Mouse (Mus musculus): Measurements from ENCODE around the gene Olfr1029. TPM values are rescaled to one million over a fixed set of nuclear protein-coding genes. Genes with fewer than 3 reads are reported as not detected.
"Not testable (repeated sequence)": the region's sequence is repeated elsewhere in the genome, so short reads cannot be mapped to it uniquely, and the experiment has no call there.

The Olfr1029 gene
- not detected in 2 replicates for polyA plus RNA-seq (2015; fragmentation: Nextera tagmentation; extraction: Ambion mirVana)

DNA sequence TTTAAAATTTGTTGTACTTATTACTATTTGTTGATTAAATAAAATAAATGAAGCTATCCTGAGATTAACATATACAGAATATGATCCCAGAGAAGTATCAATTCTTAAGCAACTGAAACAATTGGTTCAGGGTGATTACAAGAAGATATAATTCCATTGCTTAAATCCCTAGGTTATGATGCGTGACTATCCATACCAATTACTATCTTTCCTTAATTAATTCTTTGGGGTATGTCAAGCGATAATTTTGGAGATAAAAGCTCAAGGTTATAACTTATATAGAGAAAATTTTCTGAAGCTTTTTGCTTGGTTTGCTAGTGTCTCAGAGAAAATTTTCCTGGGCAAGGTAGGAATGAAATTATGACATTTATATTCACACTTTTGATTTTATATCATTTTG, at the start of gene Olfr1029:
Gene Olfr1029 (plus strand): TSS at position 301 of the 400 bp plus-strand sequence.
- 82% methylated on average over 2 of the region's 2 CpGs for WGBS
- Histone ChIP-seq H3K9ac (no peak within 1 kb of the TSS), H3K27ac (no peak within 1 kb of the TSS), H3K27me3 (replicated peaks) (no peaks in the 10 kb centered on the region), H3K36me3 (no peaks in the 10 kb centered on the region), H3K4me3 (replicated peaks) (no peak within 1 kb of the TSS), H3K4me2 (replicated peaks) (no peak within 1 kb of the TSS), H3K9me3 (no peaks in the 10 kb centered on the region), H3K4me1 (replicated peaks) (no peaks in the 10 kb centered on the region)
- ATAC-seq, result no peak

DNA sequence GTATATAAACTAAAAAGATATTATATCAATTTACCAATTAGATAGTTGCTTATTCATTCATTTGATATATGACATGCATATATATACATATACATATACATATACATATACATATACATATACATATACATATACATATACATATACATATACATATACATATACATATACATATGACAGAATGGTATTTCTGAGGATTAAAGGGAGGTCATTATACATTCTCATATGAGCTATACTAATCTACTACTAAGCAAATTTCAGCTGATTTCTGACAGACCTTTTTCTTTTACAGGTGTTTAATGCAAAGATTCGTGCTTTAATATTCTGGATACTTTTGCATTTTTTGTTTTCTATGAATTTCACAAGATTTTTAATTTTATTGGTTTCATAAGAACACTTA, 23.6 kb upstream of the Olfr1029 start, which contains the start of gene Olfr1028:
Gene Olfr1028 (plus strand): TSS at position 301 of the 400 bp plus-strand sequence.
- Histone ChIP-seq H3K9ac (no peak within 1 kb of the TSS), H3K4me2 (replicated peaks) (no peak within 1 kb of the TSS), H3K27me3 (replicated peaks) (no peaks in the 10 kb centered on the region), H3K4me3 (replicated peaks) (no peak within 1 kb of the TSS), H3K27ac (no peak within 1 kb of the TSS), H3K4me1 (replicated peaks) (no peaks in the 10 kb centered on the region), H3K9me3 (no peaks in the 10 kb centered on the region), H3K36me3 (no peaks in the 10 kb centered on the region)
- ATAC-seq, result no peak
- 89% methylated on average over 1 of the region's 1 CpGs for WGBS

DNA sequence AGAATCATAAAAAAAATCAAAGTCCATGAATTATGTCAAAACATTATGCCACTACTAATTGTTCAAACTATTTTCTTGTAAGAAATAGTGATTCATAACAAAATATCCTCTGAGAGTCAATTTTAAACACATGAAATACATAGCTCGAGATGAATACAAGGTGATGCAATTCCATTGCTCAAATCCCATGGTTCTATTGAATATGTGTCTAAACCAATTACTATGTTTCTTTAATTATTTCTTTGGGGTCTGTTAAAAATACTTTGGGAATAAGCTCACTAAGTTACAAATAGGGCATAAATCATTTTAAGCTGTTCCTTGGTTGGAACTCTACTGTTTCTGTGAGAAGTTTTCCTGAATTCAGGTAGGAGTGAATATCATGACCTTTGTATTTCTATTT, 5.3 kb downstream of the Olfr1029 start, which contains the start of gene Olfr1030:
Gene Olfr1030 (plus strand): TSS at position 301 of the 400 bp plus-strand sequence.
- H3K4me2 ChIP-seq (replicated peaks), result no peak within 1 kb of the TSS
- H3K4me3 ChIP-seq (replicated peaks), result no peak within 1 kb of the TSS
- ATAC-seq, result no peak

DNA sequence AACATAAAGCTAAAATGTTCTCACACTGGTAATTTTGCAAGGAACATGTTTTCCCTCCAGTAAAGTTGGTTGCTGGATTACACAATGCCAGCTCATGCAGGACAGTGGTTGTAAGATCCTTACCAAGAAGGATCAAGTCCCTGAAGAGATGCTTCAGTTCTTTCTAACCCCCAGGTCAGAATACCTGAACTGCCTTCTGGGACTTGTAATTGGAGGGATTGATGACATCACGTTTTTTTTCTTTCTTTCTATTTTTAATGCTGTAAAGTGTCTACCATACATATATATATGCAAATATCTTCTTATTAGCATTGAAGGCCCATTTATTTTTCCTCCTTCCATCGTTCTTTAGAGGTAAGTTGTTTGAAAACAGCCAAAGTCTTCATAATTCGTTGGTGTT, 16.3 kb downstream of the Olfr1029 start, which contains the start of gene Olfr1031:
Gene Olfr1031 (plus strand): TSS at position 301 of the 400 bp plus-strand sequence.
- Histone ChIP-seq H3K4me3 (replicated peaks) (no peak within 1 kb of the TSS), H3K27me3 (replicated peaks) (no peaks in the 10 kb centered on the region), H3K36me3 (no peaks in the 10 kb centered on the region), H3K4me2 (replicated peaks) (no peak within 1 kb of the TSS), H3K27ac (no peak within 1 kb of the TSS), H3K9ac (no peak within 1 kb of the TSS), H3K9me3 (no peaks in the 10 kb centered on the region), H3K4me1 (replicated peaks) (no peaks in the 10 kb centered on the region)
- no peak for ATAC-seq
- WGBS, result 75% methylated on average over 3 of the region's 3 CpGs

More for the DNA sequence above, 5.3 kb downstream of the Olfr1029 start, which contains the start of gene Olfr1030:
- WGBS, result 77% methylated on average over 1 of the region's 1 CpGs
- H3K36me3 ChIP-seq, result no peaks in the 10 kb centered on the region
- no peak within 1 kb of the TSS for H3K9ac ChIP-seq
- no peak within 1 kb of the TSS for H3K27ac ChIP-seq
- no peaks in the 10 kb centered on the region for H3K27me3 ChIP-seq (replicated peaks)
- no peaks in the 10 kb centered on the region for H3K9me3 ChIP-seq
- no peaks in the 10 kb centered on the region for H3K4me1 ChIP-seq (replicated peaks)

- 83% methylated on average over 7 of the region's 7 CpGs for WGBS
- no peak within 1 kb of the TSS for H3K27ac ChIP-seq
- no peak for ATAC-seq
These were observed 31.5 kb downstream of the Olfr1029 start, which contains the start of gene Olfr1032 for GRCm38 (mm10) chr2:86005240-86005639. Olfr1032 (plus strand) TSS chr2:86005540.

DNA sequence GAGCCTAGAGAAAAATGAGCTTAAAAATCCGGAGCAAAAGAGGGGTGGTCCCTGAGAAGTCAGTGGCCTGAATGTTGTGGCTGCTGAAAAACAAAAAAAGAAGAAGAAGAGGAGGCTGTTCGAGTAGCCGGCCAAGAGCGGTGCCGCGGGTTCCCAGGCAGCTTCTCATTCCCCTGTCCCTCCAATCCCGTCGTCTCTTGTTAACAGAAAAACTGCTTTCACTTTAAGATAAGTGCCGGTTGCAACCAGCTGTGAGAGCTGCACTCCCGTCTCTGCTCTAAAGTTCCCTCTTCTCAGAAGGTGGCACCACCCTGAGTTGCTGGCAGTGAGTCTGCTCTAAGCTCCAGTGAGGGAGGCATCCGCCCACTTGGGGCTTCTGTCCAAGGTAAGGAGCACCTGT, 46.7 kb downstream of the Olfr1029 start, which contains the start of gene Olfr1033:
Gene Olfr1033 (plus strand): TSS at position 228 of the 400 bp plus-strand sequence.
- ATAC-seq; H3K9ac ChIP-seq; H3K36me3 ChIP-seq; H3K27ac ChIP-seq; H3K9me3 ChIP-seq; H3K4me1 ChIP-seq (replicated peaks); H3K27me3 ChIP-seq (replicated peaks): not testable (repeated sequence)
- Histone ChIP-seq H3K4me2 (replicated peaks) (peak within 1 kb of the TSS; percentile 51), H3K4me3 (replicated peaks) (peak within 1 kb of the TSS; percentile 34)
- 6% methylated on average over 11 of the region's 11 CpGs for WGBS

More at GRCm38 (mm10) chr2:86005240-86005639, 31.5 kb downstream of the Olfr1029 start, which contains the start of gene Olfr1032:
- Histone ChIP-seq H3K4me2 (replicated peaks) (no peak within 1 kb of the TSS), H3K4me3 (replicated peaks) (no peak within 1 kb of the TSS), H3K9me3 (no peaks in the 10 kb centered on the region), H3K9ac (no peak within 1 kb of the TSS), H3K4me1 (replicated peaks) (no peaks in the 10 kb centered on the region), H3K27me3 (replicated peaks) (no peaks in the 10 kb centered on the region), H3K36me3 (no peaks in the 10 kb centered on the region)

DNA sequence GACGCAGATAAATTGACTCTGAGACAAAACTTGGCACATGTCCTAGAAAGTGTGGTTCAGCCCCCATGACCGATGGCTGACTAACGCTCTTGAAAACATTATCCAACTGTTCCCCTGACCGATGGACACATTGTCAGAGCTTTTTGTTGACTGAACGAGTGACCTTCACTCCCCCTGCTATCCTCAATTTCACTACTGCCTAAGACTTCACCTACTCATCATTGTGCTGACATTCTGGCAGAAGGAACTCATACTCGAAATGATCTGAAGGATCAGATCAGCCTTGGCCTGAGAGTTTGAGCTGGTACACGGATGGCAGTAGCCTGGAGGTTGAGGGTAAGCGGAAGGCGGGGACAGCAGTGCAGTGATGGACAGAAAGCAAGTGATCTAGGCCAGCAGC, 47.8 kb downstream of the Olfr1029 start:
- not testable (repeated sequence) for H3K4me2 ChIP-seq (replicated peaks); ATAC-seq; H3K27ac ChIP-seq; H3K36me3 ChIP-seq; H3K4me1 ChIP-seq (replicated peaks); H3K9ac ChIP-seq; H3K9me3 ChIP-seq; H3K27me3 ChIP-seq (replicated peaks); H3K4me3 ChIP-seq (replicated peaks)
- WGBS, result 52% methylated on average over 7 of the region's 9 CpGs

Other genes with a start within 250 kb of the Olfr1029 start
- gene Olfr1012, start 211.1 kb upstream of the Olfr1029 start, polyA plus RNA-seq (2015; fragmentation: Nextera tagmentation; extraction: Ambion mirVana), result not detected in 2 replicates
- gene Olfr1013, start 206.8 kb upstream of the Olfr1029 start, polyA plus RNA-seq (2015; fragmentation: Nextera tagmentation; extraction: Ambion mirVana), result not detected in 2 replicates
- not detected in 2 replicates for gene Olfr1014, start 201.2 kb upstream of the Olfr1029 start, polyA plus RNA-seq (2015; fragmentation: Nextera tagmentation; extraction: Ambion mirVana)
- not detected in 2 replicates for gene Olfr1015, start 191.9 kb upstream of the Olfr1029 start, polyA plus RNA-seq (2015; fragmentation: Nextera tagmentation; extraction: Ambion mirVana)
- not detected in 2 replicates for gene Olfr1016, start 171.4 kb upstream of the Olfr1029 start, polyA plus RNA-seq (2015; fragmentation: Nextera tagmentation; extraction: Ambion mirVana)
- gene Olfr1018, start 155.4 kb upstream of the Olfr1029 start, polyA plus RNA-seq (2015; fragmentation: Nextera tagmentation; extraction: Ambion mirVana), result not detected in 2 replicates
- gene Olfr1019, start 128.4 kb upstream of the Olfr1029 start, polyA plus RNA-seq (2015; fragmentation: Nextera tagmentation; extraction: Ambion mirVana), result not detected in 2 replicates
- gene Olfr1020, start 126.9 kb upstream of the Olfr1029 start, polyA plus RNA-seq (2015; fragmentation: Nextera tagmentation; extraction: Ambion mirVana), result not detected in 2 replicates
- gene Olfr1022, start 105.3 kb upstream of the Olfr1029 start, polyA plus RNA-seq (2015; fragmentation: Nextera tagmentation; extraction: Ambion mirVana), result not detected in 2 replicates
- gene Olfr1023, start 88.3 kb upstream of the Olfr1029 start, polyA plus RNA-seq (2015; fragmentation: Nextera tagmentation; extraction: Ambion mirVana), result not detected in 2 replicates
- not detected in 2 replicates for gene Olfr1024, start 68.8 kb upstream of the Olfr1029 start, polyA plus RNA-seq (2015; fragmentation: Nextera tagmentation; extraction: Ambion mirVana)
- gene Olfr1025-ps1, start 58.7 kb upstream of the Olfr1029 start, polyA plus RNA-seq (2015; fragmentation: Nextera tagmentation; extraction: Ambion mirVana), result not detected in 2 replicates
- gene Olfr1026, start 52.3 kb upstream of the Olfr1029 start, polyA plus RNA-seq (2015; fragmentation: Nextera tagmentation; extraction: Ambion mirVana), result not detected in 2 replicates
- gene Olfr1028, start 23.5 kb upstream of the Olfr1029 start, polyA plus RNA-seq (2015; fragmentation: Nextera tagmentation; extraction: Ambion mirVana), result not detected in 2 replicates
- not detected in 2 replicates for gene Olfr1030, start 5.4 kb downstream of the Olfr1029 start, polyA plus RNA-seq (2015; fragmentation: Nextera tagmentation; extraction: Ambion mirVana)
- not detected in 2 replicates for gene Olfr1031, start 16.4 kb downstream of the Olfr1029 start, polyA plus RNA-seq (2015; fragmentation: Nextera tagmentation; extraction: Ambion mirVana)
- not detected in 2 replicates for gene Olfr1032, start 31.6 kb downstream of the Olfr1029 start, polyA plus RNA-seq (2015; fragmentation: Nextera tagmentation; extraction: Ambion mirVana)
- 2.8 and 3.4 TPM in 2 replicates for gene Olfr1033, start 46.7 kb downstream of the Olfr1029 start, polyA plus RNA-seq (2015; fragmentation: Nextera tagmentation; extraction: Ambion mirVana)
- 0.03 and 0.06 TPM in 2 replicates for gene Olfr1034, start 72.0 kb downstream of the Olfr1029 start, polyA plus RNA-seq (2015; fragmentation: Nextera tagmentation; extraction: Ambion mirVana)
- gene Olfr1036, start 100.1 kb downstream of the Olfr1029 start, polyA plus RNA-seq (2015; fragmentation: Nextera tagmentation; extraction: Ambion mirVana), result not detected in 2 replicates
- gene Olfr1037, start 113.5 kb downstream of the Olfr1029 start, polyA plus RNA-seq (2015; fragmentation: Nextera tagmentation; extraction: Ambion mirVana), result not detected in 2 replicates
- gene Olfr1039, start 162.0 kb downstream of the Olfr1029 start, polyA plus RNA-seq (2015; fragmentation: Nextera tagmentation; extraction: Ambion mirVana), result not detected in 2 replicates
- not detected in 2 replicates for gene Olfr1040, start 172.8 kb downstream of the Olfr1029 start, polyA plus RNA-seq (2015; fragmentation: Nextera tagmentation; extraction: Ambion mirVana)
- not detected in 2 replicates for gene Olfr1042, start 187.9 kb downstream of the Olfr1029 start, polyA plus RNA-seq (2015; fragmentation: Nextera tagmentation; extraction: Ambion mirVana)
- gene Olfr1043, start 193.6 kb downstream of the Olfr1029 start, polyA plus RNA-seq (2015; fragmentation: Nextera tagmentation; extraction: Ambion mirVana), result not detected in 2 replicates
- not detected in 2 replicates for gene Olfr1044, start 203.9 kb downstream of the Olfr1029 start, polyA plus RNA-seq (2015; fragmentation: Nextera tagmentation; extraction: Ambion mirVana)
- not detected in 2 replicates for gene Olfr52, start 211.8 kb downstream of the Olfr1029 start, polyA plus RNA-seq (2015; fragmentation: Nextera tagmentation; extraction: Ambion mirVana)
- gene Olfr1045, start 229.1 kb downstream of the Olfr1029 start, polyA plus RNA-seq (2015; fragmentation: Nextera tagmentation; extraction: Ambion mirVana), result not detected in 2 replicates
- gene Olfr1046, start 245.4 kb downstream of the Olfr1029 start, polyA plus RNA-seq (2015; fragmentation: Nextera tagmentation; extraction: Ambion mirVana), result not detected in 2 replicates